Mouse (Mus musculus) skeletal muscle tissue, adult 2 months (tissue): ENCODE data around the gene Atad3a.
"Not testable (repeated sequence)": the region's sequence is repeated elsewhere in the genome, so short reads cannot be mapped to it uniquely, and the experiment has no call there.

Experiments
- DNase-seq: peaks from one replicate; pipeline ENCODE4 v3.0.0-alpha.2; 2012; ENCODE audit warnings: low read depth, low spot score

Gene Atad3a

GRCm38 (mm10) chr4:155760613-155761355 is at the start of gene Atad3a:
Gene Atad3a, minus strand, starts transcription at chr4:155761093.
- peak; percentile 98 for DNase-seq

GRCm38 (mm10) chr4:155807841-155808240 is 46.9 kb upstream of the Atad3a start:
- no peak for DNase-seq

DNA sequence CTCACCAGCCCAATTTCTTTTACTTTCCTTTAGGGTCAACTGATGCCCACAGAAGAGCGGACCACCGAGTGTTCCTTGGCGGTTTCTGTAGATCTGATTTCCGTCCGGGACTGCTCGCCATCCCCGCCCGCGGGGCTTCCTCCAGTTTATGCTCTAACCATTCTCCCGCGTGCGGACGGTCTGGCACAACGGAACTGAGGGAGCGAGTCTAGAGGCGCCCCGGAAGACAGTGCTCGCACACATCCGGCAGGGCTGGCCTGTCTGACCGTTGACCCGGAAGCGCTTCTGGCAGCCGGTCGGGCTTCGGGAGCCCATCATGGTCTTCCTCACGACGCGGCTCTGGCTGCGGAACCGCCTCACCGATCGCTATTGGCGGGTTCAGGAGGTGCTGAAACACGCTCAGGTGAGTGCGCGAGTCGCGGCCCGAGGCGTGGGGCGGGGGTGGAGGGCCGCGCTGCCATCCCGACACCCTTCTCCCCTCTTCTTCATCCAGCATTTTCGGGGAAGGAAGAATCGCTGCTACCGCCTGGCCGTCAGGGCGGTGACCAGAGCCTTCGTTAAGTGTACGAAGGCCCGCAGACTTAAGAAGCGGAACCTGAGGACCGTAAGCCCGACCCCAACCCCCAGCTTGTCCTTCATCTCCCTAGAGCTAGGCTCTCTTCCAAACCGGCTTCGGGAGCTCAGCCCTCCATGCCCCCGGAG is 42.6 kb upstream of the Atad3a start:
- peak; percentile 93 for DNase-seq

- no peak for DNase-seq
Observed at GRCm38 (mm10) chr4:155802741-155803339, 41.9 kb upstream of the Atad3a start, which contains the start of gene Mrpl20. Gene Mrpl20, plus strand, starts transcription at chr4:155802878.

DNA sequence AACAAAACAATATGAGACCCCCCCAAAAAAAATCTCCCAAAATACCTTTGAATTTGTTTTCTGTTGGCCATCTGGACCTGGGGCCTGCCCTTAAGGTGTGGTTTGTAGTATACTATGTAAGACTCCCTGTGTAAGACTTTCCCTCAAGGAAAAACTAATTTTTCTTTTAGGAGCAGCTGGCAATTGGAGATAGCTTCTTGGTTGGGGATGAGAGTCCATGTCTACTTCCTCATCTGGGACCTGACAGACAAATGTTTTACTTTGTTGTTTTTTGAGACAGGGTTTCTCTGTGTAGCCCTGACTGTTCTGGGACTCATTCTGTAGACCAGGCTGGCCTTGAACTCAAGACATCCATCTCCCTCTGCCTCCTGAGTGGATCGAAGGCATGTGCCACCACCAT is 41.2 kb upstream of the Atad3a start:
- DNase-seq: no peak

GRCm38 (mm10) chr4:155793730-155794129 is 32.8 kb upstream of the Atad3a start:
- no peak for DNase-seq

- DNase-seq: no peak
Observed at GRCm38 (mm10) chr4:155791240-155791933, 30.5 kb upstream of the Atad3a start.

- no peak for DNase-seq
Observed at GRCm38 (mm10) chr4:155790650-155791161, 29.8 kb upstream of the Atad3a start.

- DNase-seq: no peak
Observed at GRCm38 (mm10) chr4:155790021-155790489, 29.2 kb upstream of the Atad3a start, which contains the start of gene Ankrd65. Gene Ankrd65, plus strand, starts transcription at chr4:155790439.

- not testable (repeated sequence) for DNase-seq
Observed at GRCm38 (mm10) chr4:155788833-155789232, 27.9 kb upstream of the Atad3a start.

DNA sequence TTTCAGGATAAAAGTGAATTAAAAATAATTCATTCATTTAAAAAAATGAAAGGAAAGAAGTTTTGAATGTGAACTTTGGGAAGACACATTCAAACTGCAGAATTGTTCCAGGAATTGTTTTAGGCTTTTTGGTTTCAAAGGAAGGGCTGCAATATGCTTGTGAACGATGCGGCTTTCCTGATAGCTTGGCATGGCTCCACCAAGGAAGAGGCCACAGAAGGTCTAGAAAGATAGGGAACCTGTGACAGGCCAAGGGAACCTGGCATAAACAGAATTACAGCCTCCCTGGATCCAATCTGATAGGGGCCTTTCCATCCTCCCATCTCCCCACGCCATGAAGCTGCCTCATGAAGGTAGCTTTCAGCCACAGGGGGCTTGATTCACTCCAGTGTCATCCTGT is 27.4 kb upstream of the Atad3a start:
- DNase-seq: no peak

DNA sequence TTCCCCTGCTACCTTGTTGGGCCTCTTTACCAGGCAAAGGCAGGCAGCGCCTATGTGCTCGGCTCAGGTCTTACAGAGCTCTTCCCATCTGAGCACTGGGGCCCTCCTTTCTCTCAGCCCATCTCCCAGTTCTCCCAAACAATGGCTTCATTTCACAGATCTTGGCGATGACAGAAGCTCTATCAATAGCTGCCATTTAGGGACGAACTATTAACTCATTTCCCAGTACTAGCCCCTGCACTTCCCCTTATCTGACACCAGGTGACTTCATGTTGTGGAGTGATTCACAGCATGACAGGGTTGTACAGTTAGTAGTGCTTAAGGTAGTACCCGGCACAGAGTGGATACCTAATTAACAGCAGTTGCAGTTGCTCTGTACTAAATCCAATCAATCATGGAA is 24.9 kb upstream of the Atad3a start, which contains the start of gene Tmem88b:
Tmem88b (minus strand) TSS at position 56 of the 400 bp plus-strand sequence.
- no peak for DNase-seq

DNA sequence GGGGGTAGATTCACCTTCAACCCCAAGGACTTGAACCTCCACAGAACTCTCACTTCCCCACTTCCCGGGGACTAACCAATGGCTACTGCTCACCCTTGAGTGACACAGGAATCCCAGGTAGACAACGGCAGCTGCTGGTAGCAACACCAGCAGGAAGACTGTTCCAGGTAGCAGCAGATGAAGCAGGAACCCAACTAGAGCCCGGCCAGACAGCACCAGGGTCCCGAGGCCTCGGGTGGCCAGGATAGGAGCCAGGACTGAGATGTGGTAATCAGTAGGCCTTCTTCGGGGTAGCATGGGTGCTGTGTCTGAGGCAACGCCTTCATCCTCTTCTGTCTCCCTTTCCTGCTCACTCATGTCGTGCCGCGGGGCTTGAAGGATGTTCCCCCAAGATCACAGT is 24.4 kb upstream of the Atad3a start:
- no peak for DNase-seq

DNA sequence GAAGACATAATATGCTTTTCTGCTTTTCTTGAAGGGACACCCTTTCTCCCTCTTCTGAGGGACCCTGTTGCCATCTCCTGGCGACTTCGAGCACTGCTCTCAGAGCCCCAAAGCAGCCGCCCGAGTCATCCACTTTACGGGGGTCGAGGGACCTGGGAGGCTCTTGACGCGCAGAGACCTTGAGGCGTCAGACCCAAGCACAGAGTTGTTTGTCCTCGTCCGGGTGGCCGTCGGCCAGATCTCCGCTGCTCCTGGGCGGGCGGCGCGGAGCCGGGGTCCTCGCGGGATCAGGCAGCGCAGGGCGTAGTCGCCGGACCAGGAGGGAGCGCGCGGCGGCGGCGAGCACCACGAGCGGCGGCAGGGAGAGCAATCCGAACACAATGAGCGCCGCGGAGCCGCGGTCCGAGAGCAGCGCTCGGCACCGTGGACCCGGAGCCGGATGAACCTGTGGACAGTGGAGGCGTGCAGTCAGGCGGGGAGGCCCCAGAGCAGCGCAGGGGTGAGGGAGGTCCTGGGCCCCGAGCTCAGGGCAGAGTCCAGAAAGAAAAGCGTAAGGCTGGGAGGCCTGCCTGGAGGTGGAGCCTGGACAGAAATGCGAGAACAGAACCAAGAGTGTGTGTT is 23.3 kb upstream of the Atad3a start:
- peak; percentile 78 for DNase-seq

- no peak for DNase-seq
Observed at GRCm38 (mm10) chr4:155783486-155784080, 22.7 kb upstream of the Atad3a start.

GRCm38 (mm10) chr4:155780895-155781294 is 20.0 kb upstream of the Atad3a start:
- peak; percentile 95 for DNase-seq

DNA sequence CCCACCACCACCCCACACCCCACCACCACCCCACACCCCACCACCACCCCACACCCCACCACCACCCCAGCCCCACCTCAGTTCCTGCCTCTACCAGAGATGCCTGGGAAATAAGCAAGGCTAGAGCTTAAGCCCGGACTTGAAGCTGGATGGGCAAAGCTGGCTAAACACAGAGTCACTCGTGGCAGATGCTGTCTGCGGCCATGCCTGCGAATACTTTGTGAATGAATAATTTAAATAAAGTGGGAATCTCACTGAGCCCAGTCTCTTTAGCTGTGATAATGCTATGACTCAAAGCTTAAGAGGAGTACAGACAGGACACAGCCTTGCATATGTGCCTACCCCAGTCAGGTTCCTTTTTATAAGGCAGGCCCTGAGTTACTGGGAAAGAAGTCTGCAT is 18.6 kb upstream of the Atad3a start:
- no peak for DNase-seq

DNA sequence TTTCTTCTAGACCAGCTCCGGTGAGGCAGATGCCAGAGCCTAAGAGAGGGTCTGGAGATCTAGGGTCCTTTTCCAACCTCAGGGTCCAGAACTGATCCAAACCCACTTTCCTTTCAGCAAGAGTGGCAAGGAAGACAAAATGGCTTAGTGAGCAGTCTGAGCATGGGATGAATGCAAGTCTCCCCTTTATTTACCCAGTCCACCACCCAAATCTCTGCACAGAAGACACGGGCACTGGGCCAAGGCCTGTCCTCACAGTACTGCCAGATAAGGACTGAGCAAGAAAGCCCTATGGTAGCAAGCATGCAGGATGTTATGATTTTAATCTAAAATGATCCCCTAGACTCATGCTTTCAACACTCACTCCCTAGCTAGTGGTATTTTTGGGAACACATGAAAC is 16.9 kb upstream of the Atad3a start:
- DNase-seq: no peak

GRCm38 (mm10) chr4:155776704-155777335 is 15.9 kb upstream of the Atad3a start:
- DNase-seq: no peak

DNA sequence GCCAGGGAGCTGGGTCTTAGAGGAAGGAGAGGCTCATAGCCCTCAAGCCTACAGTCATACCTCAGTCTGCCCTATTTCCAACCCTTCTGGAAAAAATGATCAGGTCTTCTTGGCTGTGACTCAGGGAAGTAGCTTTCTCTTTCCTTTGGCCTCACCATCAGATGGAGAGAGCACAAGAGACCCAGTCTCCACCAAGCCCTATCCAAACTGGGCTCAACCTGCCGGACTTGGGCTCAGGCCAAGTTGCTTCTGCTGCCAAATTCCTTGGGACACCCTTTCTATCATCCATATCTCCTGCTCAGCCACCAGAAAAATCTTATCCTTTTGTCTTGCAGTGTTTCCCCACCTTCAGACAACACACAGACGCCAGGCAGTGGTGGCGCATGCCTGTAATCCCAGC is 15.0 kb upstream of the Atad3a start:
- peak; percentile 48 for DNase-seq
